Mouse (Mus musculus) myocyte (in vitro differentiated cells): Measurements from ENCODE around the gene Prkg2.

Source experiments
- E2F4 ChIP-seq: IDR thresholded peaks from one replicate; pipeline ENCODE4 v1.6.1; 2011; ENCODE audit warnings: mild to moderate bottlenecking, control low read depth, moderate library complexity; ENCODE audit not compliant: insufficient read depth
- MYOD1 ChIP-seq, 3 experiments: IDR thresholded peaks; one replicate each; pipeline ENCODE4 v1.6.1; 2011; ENCODE audit warnings: control low read depth in 2 of 3, low read depth in 2 of 3, mild to moderate bottlenecking in 2 of 3, moderate library complexity in 1 of 3; ENCODE audit not compliant: insufficient read length in 2 of 3, control insufficient read depth in 1 of 3
- POLR2A ChIP-seq: IDR thresholded peaks from one replicate; pipeline ENCODE4 v1.6.1; 2011; ENCODE audit warnings: low read depth, mild to moderate bottlenecking, control low read depth, moderate library complexity; ENCODE audit not compliant: insufficient read length
- POLR2AphosphoS2 ChIP-seq: IDR thresholded peaks from one replicate; pipeline ENCODE4 v1.6.1; 2011; ENCODE audit warnings: low read depth, control low read depth; ENCODE audit not compliant: insufficient read length

- TF ChIP-seq POLR2A (no peak), E2F4 (no peak), MYOD1 (IDR thresholded peaks at IDR 0.05; ENCODE audit: control insufficient read depth in 1 of 3, insufficient read length in 2 of 3, low read depth in 2 of 3) (no peak), POLR2AphosphoS2 (no peak)
Measured at GRCm38 (mm10) chr5:98940731-98941130, 96.4 kb downstream of the Prkg2 start.
